Mouse (Mus musculus): ENCODE data around the gene Gm960.

GRCm38 (mm10) chr19:4718716-4719115, 20.2 kb upstream of the Gm960 start:
- no peak for TF ChIP-seq POLR2A (IDR thresholded peaks at IDR 0.05; ENCODE audit: extremely low read depth, insufficient read depth, low read length)
- TF ChIP-seq CTCF (IDR thresholded peaks at IDR 0.05; ENCODE audit: low read depth, low read length): no peak
